Mouse (Mus musculus) layer of hippocampus, adult 11-12 months (tissue): ENCODE measurements around the gene Adamts12.
A peak's percentile ranks its signal among the peaks of the same experiment; 100 is the strongest.

Experiments
- DNase-seq: peaks from one replicate; pipeline ENCODE4 v3.0.0; 2022; ENCODE audit warnings: low spot score

Adamts12 gene

GRCm38 (mm10) chr15:11064558-11065411 is at the start of gene Adamts12:
Gene Adamts12 (plus strand): TSS chr15:11064790.
- no peak for DNase-seq

- DNase-seq, result no peak
Measured at GRCm38 (mm10) chr15:11014931-11015330, 49.7 kb upstream of the Adamts12 start.

- DNase-seq, result no peak
Measured at GRCm38 (mm10) chr15:11026801-11027561, 37.6 kb upstream of the Adamts12 start.

GRCm38 (mm10) chr15:11030188-11030587 is 34.4 kb upstream of the Adamts12 start:
- DNase-seq, result no peak

- DNase-seq, result no peak
Measured at GRCm38 (mm10) chr15:11035947-11036474, 28.6 kb upstream of the Adamts12 start.

- no peak for DNase-seq
Measured at GRCm38 (mm10) chr15:11036535-11037375, 27.8 kb upstream of the Adamts12 start.

- DNase-seq, result no peak
Measured at GRCm38 (mm10) chr15:11037376-11037695, 27.3 kb upstream of the Adamts12 start.

GRCm38 (mm10) chr15:11037711-11038110 is 26.9 kb upstream of the Adamts12 start, which contains the start of gene Rxfp3:
Gene Rxfp3 (minus strand): TSS chr15:11037991.
- no peak for DNase-seq

GRCm38 (mm10) chr15:11038476-11038875 is 26.1 kb upstream of the Adamts12 start:
- DNase-seq, result peak; percentile 31

- DNase-seq, result no peak
Measured at GRCm38 (mm10) chr15:11040067-11040466, 24.5 kb upstream of the Adamts12 start.

- DNase-seq, result no peak
Measured at GRCm38 (mm10) chr15:11041229-11041628, 23.4 kb upstream of the Adamts12 start.

- DNase-seq, result no peak
Measured at GRCm38 (mm10) chr15:11042828-11043227, 21.8 kb upstream of the Adamts12 start.

- no peak for DNase-seq
Measured at GRCm38 (mm10) chr15:11053678-11054439, 10.7 kb upstream of the Adamts12 start.

- no peak for DNase-seq
Measured at GRCm38 (mm10) chr15:11054440-11055080, 10.0 kb upstream of the Adamts12 start.

GRCm38 (mm10) chr15:11062903-11063302 is 1.7 kb upstream of the Adamts12 start:
- DNase-seq, result no peak

GRCm38 (mm10) chr15:11064160-11064557 is 431 bp upstream of the Adamts12 start:
- DNase-seq, result no peak

GRCm38 (mm10) chr15:11065528-11066171 is 1.1 kb downstream of the Adamts12 start:
- no peak for DNase-seq

- DNase-seq, result no peak
Measured at GRCm38 (mm10) chr15:11066299-11066698, 1.7 kb downstream of the Adamts12 start.

GRCm38 (mm10) chr15:11067891-11068290 is 3.3 kb downstream of the Adamts12 start:
- no peak for DNase-seq

- no peak for DNase-seq
Measured at GRCm38 (mm10) chr15:11075726-11076361, 11.3 kb downstream of the Adamts12 start.
